Mouse (Mus musculus) heart, adult 9 months (tissue): ENCODE data around the gene Slc26a10.
A peak's percentile ranks its signal among the peaks of the same experiment; 100 is the strongest.

Source experiments
- DNase-seq, 2 experiments: peaks; one replicate each; pipeline ENCODE4 v3.0.0; 2022; ENCODE audit warnings: low spot score in 2 of 2

The Slc26a10 gene

GRCm38 (mm10) chr10:127179871-127180694, at the start of gene Slc26a10:
Gene Slc26a10, minus strand, starts transcription at chr10:127180645.
- peak; percentile 58 to 73 for DNase-seq

GRCm38 (mm10) chr10:127228897-127229296, 48.5 kb upstream of the Slc26a10 start:
- peak; percentile 64 to 68 for DNase-seq

GRCm38 (mm10) chr10:127227163-127227562, 46.7 kb upstream of the Slc26a10 start:
- no peak for DNase-seq

GRCm38 (mm10) chr10:127226318-127226895, 46.0 kb upstream of the Slc26a10 start:
- DNase-seq, result no peak

- DNase-seq, result no peak
These were observed 45.3 kb upstream of the Slc26a10 start for GRCm38 (mm10) chr10:127225732-127226131.

GRCm38 (mm10) chr10:127225213-127225612, 44.8 kb upstream of the Slc26a10 start:
- DNase-seq, result no peak

- DNase-seq, result no peak
These were observed 37.9 kb upstream of the Slc26a10 start for GRCm38 (mm10) chr10:127218339-127218738.

- DNase-seq, result no peak
These were observed 36.7 kb upstream of the Slc26a10 start for GRCm38 (mm10) chr10:127217177-127217576.

GRCm38 (mm10) chr10:127216456-127216855, 36.0 kb upstream of the Slc26a10 start:
- DNase-seq, result no peak

GRCm38 (mm10) chr10:127214422-127214803, 34.0 kb upstream of the Slc26a10 start:
- no peak for DNase-seq

GRCm38 (mm10) chr10:127213704-127214421, 33.4 kb upstream of the Slc26a10 start:
- no peak for DNase-seq

- no peak for DNase-seq
These were observed 32.8 kb upstream of the Slc26a10 start for GRCm38 (mm10) chr10:127213272-127213671.

GRCm38 (mm10) chr10:127211414-127211854, 31.0 kb upstream of the Slc26a10 start, which contains the start of gene Pip4k2c:
Gene Pip4k2c, minus strand, starts transcription at chr10:127211585.
- peak; percentile 89 to 90 for DNase-seq

GRCm38 (mm10) chr10:127210961-127211405, 30.5 kb upstream of the Slc26a10 start:
- DNase-seq, result no peak

GRCm38 (mm10) chr10:127209928-127210570, 29.6 kb upstream of the Slc26a10 start:
- no peak for DNase-seq

- DNase-seq, result no peak
These were observed 28.5 kb upstream of the Slc26a10 start for GRCm38 (mm10) chr10:127208921-127209320.

GRCm38 (mm10) chr10:127205373-127205772, 24.9 kb upstream of the Slc26a10 start:
- no peak for DNase-seq

GRCm38 (mm10) chr10:127204589-127204988, 24.1 kb upstream of the Slc26a10 start:
- DNase-seq, result no peak

- no peak for DNase-seq
These were observed 22.7 kb upstream of the Slc26a10 start for GRCm38 (mm10) chr10:127203106-127203505.

- no peak for DNase-seq
These were observed 19.8 kb upstream of the Slc26a10 start for GRCm38 (mm10) chr10:127200279-127200678.

GRCm38 (mm10) chr10:127199474-127199873, 19.0 kb upstream of the Slc26a10 start:
- no peak for DNase-seq

GRCm38 (mm10) chr10:127199068-127199467, 18.6 kb upstream of the Slc26a10 start:
- DNase-seq, result no peak
